Mouse (Mus musculus) megakaryocyte progenitor cell, adult 5-6 weeks (primary cell): ENCODE results near the gene Foxn3. TPM values are rescaled to one million over a fixed set of nuclear protein-coding genes. Genes with fewer than 3 reads are reported as not detected.

Experiments used
- ATAC-seq: replicated peaks from 2 replicates; pipeline ENCODE4 v1.8.0; 2016; ENCODE audit warnings: mild to moderate bottlenecking, moderate TSS enrichment, inconsistent platforms; ENCODE audit not compliant: poor library complexity
- total RNA-seq, 2 experiments: library from RNA; stranded (forward) in 1 of 2; stranded (reverse) in 1 of 2; fragments of 157-497, 149-512 nt in 1 of 2; fragments of 200-1000 nt in 1 of 2; gene quantifications; 2 replicates each; pipeline versions ENCODE4 v1.2.3 to v1.2.4; 2015 to 2017

Foxn3 gene
- total RNA-seq, 2 experiments from 2014 or later = 17.7 to 45.5 TPM

DNA sequence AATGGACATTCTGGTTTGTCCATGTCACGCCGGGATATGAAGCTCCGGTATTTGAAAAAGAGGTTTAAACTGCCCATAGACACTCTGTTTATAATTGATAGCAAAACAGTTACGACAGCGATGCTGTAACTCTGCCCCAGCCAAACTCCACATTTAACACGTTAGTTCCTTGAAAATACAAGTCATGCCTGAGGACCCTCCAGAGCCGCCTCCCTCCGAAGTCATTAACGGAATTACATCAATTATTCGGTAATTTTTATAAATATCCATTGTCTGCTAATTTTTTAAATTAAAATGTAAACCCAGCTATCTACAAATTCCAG lies 554 bp downstream of the Foxn3 start:
- ATAC-seq = peak; percentile 18; the same call in 1 of the 2 replicates

DNA sequence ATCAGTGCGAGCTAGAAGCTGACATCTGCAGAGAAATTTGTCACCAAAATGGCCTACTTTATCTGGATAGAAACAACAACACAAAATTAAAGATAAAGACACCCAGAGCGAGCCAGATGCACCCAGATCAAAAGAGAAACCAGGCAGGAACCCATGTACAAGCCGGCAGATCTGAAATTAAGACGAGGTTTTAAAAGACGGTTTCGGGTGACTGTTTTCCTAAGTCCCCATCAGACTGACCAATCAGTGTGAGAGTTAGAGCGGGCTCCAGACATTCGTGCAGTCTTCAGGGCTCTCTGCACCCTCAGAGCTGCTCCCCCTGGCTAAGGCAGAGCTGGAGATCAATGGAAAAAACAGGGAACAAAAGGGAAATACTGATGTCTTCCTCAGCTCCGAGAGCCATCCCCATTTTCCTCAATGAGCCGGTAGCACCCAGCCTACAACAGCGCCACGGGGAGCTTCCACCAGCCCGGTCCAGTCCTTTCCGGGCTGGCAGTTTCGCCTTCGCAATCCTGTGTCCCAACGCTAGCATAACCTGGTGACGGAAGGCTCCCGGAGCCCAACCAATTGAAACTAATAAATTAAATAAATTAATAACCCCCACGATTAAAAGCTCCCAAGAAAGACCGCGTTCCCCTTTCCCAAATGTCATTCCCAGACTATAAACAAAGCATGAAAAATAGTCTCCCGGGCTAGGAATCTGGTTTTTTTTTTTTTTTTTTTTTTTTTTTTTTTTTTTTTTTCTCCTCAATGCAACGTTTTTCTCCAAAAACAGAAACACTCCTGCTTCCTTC lies 1.1 kb downstream of the Foxn3 start:
- peak; percentile 38 for ATAC-seq

DNA sequence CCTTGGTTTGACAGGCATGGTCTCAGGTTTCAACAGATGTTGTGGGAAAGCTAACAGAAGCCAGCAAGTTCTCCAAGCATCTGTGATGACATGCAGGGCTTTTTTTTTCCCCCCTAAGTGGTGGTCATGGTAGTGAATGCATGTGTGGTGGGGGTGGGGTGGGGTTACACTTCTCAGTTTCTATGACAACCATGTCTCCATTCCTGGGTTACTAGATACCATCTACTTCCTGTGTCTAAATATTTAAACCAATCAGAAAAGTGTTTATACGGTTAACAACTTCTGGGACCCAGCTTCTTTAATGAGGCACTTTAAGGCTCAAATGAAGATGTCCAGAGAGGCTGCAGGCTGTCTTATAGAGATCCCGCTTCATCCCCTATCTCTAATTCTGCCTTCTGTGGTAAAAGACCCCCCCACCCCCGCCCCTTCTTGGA lies 2.0 kb downstream of the Foxn3 start:
- ATAC-seq = peak; percentile 27

DNA sequence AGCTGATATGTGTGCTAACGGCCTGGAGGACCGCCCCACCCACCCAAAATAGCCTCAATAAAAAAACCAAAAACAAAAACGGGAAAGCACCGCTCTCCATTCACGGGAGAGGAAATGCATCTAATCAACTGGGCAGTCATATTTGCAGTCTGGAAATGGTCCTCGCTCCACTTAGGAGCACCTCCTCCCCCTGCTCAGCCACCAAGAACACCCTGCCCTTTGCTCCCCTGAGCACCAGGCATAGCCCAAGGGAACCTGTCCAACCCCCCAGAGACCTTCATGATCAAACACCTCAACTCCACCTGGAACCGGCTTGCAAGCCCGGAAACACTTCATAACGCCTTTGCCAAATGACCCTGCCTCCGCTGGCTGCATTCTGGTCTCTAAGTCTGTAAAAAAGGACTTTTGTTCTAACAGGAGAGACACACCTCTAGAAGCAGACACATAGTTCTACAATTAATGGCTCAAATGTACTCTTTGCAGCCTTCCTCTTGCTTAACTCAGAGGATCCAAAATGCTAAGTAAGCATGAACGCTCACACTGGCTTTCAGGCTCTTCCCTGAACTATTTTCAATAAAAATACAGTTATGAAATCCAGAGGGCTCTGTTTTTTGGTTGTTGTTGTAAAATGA lies 2.6 kb downstream of the Foxn3 start:
- ATAC-seq = no peak

DNA sequence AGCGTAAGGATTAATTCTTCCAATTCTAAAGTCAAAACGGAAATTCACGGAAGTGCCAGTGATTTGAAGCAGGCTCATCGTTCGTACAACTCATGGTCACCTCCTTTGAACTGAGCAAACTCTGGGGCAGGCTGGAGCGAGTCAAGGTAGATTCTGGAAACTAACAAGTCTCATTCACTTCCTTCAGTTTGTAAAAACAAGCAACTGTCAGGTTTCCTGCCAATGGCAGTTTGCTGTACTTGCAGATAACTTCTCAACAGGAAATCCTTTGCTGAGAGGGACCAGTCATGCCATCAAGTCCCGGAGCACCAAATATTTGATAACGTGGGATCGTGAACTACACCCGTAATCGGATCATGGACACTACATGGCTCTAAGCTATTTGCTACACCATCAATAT lies 3.9 kb downstream of the Foxn3 start:
- peak; percentile 30 for ATAC-seq

DNA sequence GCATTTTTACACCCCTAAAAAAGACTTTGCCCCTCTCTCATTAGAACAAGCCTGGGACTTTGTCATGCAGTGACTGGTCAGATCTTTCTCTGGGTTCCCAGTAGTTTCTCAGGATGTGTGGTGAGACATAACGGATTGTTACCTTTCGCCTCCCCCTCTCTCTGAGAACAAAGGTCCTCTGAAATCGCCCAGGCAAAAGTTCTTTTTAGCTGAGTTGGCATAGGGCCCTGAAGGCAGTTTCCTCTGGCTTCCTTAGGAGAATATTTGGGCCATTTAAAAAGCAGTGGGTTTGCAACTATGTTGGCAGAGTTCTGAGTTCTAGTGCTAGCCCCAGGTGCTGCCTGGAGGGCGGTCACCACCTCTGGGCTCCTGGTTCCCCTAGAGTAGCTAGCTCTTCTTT lies 4.9 kb downstream of the Foxn3 start:
- ATAC-seq = no peak

DNA sequence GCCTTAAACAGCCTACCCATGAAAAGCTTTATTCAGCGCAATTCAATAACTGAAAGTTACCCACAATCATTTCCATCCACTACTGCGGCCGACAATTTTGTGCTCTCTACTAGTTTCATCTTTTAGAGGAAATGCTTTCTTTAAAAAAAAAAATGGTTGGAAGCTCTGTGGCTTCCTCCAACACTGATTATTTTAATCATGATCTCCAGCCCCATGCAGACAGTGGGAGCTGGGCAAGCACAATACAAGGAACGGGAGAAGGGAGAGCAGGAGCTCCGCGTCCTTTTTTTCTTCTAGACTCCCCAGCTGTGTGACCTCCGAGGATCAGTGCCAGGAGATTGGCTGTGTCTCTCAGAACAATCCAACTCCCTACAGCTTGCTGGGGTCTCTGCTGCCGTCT lies 5.9 kb downstream of the Foxn3 start:
- ATAC-seq = no peak

DNA sequence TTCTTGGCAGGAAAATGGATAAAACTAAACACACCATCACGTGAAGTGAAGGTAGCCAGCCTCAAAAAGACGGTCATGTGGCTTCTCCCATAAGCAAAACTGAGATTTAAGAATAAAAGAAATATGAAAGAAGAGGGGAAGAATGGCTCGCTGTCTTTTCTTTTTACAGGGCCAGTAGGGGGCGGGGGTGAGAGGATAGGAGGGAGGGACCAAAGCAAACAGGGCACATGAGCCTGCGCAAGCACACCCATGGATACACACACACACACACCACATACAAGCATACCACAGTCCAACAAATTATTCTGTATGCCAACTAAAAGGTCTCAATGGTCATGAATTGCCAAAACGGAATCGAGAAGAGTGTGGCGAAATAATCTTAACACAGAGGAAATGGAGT lies 12.8 kb downstream of the Foxn3 start:
- peak; percentile 81 for ATAC-seq

DNA sequence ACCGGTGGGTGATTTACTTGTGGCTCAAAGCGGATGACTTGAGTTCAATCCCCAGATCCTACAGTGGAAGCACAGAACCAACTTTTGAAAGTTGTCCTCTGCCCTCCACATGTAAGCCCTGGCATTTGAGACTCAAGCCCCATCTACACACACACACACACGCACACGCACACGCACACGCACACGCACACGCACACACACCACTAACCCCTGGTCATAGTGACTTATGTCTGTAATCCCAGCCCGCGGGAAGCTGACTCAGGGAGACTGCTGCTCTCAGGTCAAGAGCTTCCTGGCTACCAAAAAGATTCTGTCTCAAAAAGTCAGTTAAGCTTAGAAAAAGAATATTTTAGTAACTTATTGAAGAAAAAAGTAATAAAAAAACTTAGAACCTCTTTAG lies 13.6 kb downstream of the Foxn3 start:
- ATAC-seq = no peak

DNA sequence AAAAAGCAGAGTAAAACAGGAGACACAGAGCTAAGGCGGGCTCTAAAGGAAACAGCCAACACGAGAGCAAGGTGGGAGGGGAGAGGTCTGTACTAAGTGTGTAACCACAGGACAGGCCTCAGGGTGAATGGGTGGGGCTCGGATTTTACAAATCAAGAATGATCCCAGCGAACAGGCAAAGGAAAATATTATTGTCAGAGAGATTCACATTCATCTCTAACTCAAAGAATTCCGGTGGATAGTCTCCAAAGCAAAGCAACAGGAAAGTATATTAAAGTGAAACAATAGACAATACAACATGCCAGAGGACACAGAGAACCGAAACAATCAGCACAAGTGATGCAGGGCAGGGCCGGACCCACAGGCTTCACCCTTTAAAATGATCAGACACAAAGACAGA lies 15.0 kb downstream of the Foxn3 start:
- ATAC-seq = 0 out of 2 replicates have a peak, but pooled peaks have one; percentile 33

DNA sequence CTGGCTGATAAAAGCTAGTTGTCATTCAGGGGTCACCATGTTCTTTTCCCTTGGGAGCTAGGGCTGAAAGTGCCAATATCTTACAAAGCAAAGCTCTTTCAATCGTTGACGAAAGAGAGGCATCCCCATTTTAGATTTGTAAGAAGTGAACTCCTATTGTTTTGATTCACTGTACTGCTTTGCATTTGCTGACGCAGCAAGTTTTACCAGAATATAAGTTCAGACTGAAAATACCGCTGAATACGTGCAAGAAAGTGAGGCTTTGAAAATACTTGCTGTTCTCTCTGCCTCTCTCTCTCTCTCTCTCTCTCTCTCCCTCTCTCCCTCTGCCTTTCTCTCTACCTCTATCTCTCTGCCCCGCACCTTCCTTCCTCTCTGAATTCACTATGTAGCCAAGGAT lies 16.1 kb downstream of the Foxn3 start:
- no peak for ATAC-seq

DNA sequence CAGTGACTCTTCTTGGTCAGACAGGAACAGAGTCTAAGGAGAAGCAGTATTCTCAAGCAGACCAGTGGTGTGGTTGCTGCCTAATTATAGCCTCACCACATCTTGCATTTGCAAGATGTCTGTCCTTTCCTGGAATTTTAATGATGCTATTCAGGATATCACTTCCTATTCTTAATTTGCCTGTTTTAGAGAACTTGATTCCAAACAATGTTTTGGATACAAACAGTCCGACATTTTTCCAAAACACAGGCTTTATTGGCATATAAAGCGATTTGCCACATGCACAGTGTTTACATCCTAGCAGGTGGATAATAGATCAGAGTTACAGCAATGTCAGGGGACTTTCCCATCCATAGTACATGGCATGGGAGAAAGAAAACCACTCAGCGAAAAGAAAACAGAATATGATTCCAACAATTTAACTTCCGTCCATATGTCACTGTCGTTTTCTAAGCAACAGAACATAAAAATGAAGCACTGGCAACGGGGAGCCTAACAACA lies 18.1 kb downstream of the Foxn3 start:
- ATAC-seq = no peak

DNA sequence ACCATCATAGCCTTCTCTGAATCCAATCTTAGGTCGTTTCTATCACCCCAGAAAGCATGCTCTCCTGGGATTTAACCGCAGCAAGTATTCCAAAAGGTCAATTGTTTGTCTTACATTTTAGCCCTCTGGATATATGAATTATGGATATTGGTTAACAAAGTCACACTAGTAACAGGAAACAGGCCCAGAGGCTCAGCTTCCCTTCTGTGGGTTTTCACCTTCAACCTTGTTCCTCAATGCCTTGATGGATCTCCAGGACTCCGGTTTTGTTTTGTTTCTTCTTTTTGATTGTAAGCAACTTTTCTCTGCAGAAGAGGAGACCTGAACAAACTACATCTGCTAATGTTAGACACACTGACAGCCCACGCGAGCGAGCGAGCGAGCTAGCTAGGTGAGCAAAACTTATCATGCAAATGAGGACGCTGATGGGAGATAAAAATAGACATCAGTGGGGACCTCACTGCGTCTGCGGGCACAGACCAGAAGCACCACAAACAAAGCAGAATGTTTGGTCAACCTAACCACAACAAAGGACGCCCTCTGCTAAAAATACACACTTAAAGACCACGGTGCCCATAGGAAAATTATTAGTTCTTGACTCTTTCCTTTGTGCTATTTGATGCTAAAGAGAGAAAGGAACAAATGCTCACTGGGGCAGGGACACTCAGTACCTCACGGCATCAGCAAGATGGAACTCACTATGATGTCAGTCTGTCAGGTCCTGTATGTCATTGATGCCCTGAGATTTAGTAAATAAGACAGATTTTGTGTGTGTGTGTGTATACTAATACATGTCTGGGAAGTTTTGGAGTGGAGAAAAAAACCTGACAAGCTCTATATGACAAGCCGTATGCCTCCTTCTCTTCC lies 18.9 kb downstream of the Foxn3 start:
- peak; percentile 56 for ATAC-seq

DNA sequence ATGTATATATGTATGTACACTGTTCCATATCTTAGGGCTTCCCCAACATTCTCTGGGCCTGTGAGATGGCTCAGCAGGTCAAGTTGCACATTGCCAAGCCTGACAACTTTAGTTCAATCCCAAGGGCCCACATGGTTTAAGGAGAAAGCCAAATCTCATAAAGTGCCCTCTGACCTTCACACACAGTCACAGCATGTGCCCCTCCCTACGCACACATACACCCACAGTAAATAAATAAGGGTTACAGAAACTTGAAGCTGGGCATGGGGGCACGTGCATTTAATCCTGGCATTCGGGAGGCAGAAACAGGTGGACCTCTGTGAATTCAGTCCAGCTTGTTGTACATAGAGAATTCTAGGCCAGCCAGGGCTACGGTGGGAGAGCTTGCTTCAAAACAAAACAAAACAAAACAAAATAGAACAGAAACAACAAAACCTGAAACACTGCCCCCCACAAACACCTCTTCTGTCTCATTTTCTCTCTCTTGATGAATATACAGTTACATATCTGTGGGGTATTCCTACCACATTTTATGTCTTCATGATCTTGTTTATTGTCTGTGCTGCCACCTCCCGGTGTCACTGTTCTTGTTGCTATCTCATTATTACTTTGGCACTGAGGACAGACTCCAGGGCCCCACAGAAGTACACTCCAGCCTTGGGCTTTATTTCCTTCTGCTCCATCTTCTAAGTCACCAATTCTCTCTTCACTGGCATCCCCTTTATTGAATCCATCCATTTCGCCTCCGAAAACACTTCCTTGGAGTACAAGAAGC lies 19.8 kb downstream of the Foxn3 start:
- ATAC-seq = peak; percentile 62

DNA sequence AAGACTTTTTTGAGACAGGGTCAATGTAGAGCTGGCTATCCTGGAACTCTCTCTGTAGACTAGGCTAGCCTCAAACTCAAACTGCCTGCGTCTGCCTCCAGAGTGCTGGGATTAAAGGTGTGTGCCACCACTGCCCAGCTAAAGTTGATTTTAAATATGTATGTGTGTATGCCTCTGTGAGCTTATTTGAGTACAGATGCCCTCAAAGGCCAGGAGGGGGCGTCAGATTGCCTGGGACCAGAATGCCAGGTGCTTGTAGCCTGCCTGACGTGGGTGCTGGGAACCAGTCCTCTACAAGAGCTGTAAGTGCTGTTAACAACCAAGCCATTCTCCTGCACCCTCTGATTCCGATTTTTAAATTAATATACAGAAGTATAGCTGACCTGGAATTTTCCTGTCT lies 23.2 kb downstream of the Foxn3 start:
- no peak for ATAC-seq

DNA sequence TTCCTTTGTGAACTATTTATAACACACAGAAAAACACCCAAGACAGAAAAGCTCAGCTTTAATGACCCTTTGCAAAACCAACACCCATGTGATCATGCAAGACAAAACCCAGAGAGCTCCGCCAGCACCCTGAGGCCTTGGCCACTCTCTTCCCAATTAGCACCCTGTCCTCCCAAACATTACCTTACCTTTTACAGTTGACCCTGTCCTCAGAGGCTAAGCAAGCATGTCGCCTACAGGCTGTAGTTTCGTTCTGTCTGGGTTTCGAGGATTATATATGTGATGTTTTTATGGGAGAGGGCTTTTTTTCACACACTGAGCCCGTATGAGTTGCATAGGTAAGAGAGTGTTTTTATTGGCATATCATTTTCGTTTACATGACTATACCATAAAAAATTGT lies 26.1 kb downstream of the Foxn3 start:
- no peak for ATAC-seq

DNA sequence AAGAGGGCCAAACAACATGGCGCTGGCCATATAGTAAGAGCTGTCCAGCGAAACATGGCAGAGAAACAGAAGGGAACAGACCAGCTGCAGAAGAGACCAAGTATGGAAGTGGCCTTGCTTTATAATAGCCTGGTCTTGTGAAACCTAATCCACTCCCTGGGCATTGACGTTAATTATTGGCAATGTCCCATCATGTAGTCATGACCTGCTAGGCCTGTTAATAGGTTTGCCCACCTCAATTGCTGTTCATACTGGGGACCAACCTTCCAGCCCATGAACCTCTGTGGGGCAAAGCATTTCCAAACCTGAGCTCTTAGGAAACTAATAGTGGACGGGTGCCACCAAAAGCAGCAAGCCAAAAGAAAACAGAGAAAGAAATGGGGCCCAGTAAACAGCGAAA lies 27.0 kb downstream of the Foxn3 start:
- ATAC-seq = no peak

DNA sequence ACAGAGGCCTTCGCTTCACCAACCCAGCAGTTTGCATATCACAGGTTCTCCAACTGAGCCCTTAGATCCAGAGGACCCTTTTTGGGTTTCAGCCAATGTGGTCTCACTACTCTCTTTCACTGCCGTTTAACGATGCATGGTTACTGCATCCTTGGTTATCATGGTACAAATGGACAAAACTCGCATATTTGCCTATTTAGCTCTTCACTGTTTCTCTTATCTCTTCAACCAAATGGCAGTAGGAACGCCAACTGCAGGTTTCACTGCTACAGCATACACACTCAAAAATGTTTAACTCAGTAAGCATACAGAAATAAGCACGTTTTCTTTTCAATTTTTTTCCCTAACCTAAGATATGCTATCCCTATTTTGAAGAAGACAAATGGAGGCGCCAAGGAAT lies 31.0 kb downstream of the Foxn3 start:
- peak; percentile 68 for ATAC-seq

DNA sequence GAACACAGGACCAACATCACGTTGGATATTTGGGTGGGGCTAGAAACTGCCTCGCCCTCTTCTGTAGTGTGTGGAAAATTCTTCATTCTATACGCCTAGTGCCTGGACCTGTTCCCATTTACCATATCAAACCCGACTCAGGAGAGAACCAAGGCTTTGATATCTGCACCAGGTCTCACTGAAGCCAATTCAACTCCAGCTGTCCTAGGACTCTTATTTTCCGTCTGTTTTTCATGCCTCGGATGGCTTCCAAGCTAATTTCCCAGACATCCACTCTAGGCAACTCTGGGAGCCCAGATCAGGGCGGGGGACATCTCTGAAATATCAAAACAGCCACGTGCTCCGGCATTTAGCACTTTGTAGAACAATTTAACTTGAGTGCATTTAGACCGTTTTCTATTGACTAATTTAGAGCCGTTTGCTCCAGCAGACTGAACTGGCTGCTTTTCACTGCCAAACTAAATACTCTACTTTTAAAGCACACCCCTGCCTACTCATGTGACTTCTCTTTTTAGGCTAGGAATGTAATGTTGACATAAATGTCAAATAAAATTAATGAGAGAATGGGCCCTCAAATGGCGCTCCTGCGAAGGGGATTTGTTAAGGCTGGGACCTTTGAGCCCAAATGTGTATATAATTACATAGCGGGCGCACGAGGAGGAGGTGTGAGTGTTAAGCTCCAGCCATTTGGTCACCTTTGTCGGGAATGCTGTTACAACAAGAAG lies 33.5 kb downstream of the Foxn3 start:
- peak; percentile 68 for ATAC-seq

DNA sequence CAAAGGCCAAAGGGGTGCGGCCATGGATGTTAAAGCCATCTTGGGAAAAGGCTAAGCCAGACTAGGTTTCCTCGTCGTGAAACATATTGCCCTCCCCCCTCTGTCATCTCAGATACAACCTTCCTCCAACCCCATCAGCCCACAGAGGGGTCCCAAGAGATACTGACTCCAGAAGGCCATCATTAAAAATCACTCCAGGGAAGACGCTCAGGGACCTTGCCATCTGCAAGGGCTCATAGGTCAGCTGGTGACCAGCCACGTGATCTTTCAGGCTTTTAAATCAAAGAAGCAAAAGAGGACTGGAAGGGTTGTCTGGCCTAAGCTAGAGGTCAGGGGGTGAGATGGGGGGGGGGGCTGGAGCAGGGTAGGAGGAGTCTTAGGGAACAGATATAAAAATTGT lies 34.4 kb downstream of the Foxn3 start:
- ATAC-seq = no peak
